Mouse (Mus musculus): ENCODE measurements around the gene Neurl3.

Gene Neurl3

GRCm38 (mm10) chr1:36298107-36298506 lies 23.6 kb upstream of the Neurl3 start:
- DNase-seq (ENCODE audit: low read depth, low spot score): no peak

GRCm38 (mm10) chr1:36296466-36297149 lies 22.1 kb upstream of the Neurl3 start:
- DNase-seq (ENCODE audit: low read depth, low spot score): no peak

- no peak for DNase-seq (ENCODE audit: low read depth, low spot score)
Observed at GRCm38 (mm10) chr1:36294402-36294801, 19.9 kb upstream of the Neurl3 start.

GRCm38 (mm10) chr1:36293470-36293869 lies 19.0 kb upstream of the Neurl3 start:
- DNase-seq (ENCODE audit: low read depth, low spot score): no peak

GRCm38 (mm10) chr1:36281849-36282248 lies 7.4 kb upstream of the Neurl3 start:
- DNase-seq (ENCODE audit: low read depth, low spot score): no peak

GRCm38 (mm10) chr1:36280938-36281337 lies 6.5 kb upstream of the Neurl3 start:
- DNase-seq (ENCODE audit: low read depth, low spot score): no peak

GRCm38 (mm10) chr1:36279202-36279601 lies 4.7 kb upstream of the Neurl3 start:
- DNase-seq (ENCODE audit: low read depth, low spot score): peak; percentile 70

- peak; percentile 59 for DNase-seq (ENCODE audit: low read depth, low spot score)
Observed at GRCm38 (mm10) chr1:36277267-36278060, 3.0 kb upstream of the Neurl3 start.

- no peak for DNase-seq (ENCODE audit: low read depth, low spot score)
Observed at GRCm38 (mm10) chr1:36275635-36276389, 1.3 kb upstream of the Neurl3 start.

- no peak for DNase-seq (ENCODE audit: low read depth, low spot score)
Observed at GRCm38 (mm10) chr1:36273288-36273687, 1.2 kb downstream of the Neurl3 start.

- no peak for DNase-seq (ENCODE audit: low read depth, low spot score)
Observed at GRCm38 (mm10) chr1:36272546-36272945, 1.9 kb downstream of the Neurl3 start.

GRCm38 (mm10) chr1:36271516-36272230 lies 2.8 kb downstream of the Neurl3 start:
- DNase-seq (ENCODE audit: low read depth, low spot score): no peak

GRCm38 (mm10) chr1:36270666-36271065 lies 3.8 kb downstream of the Neurl3 start:
- no peak for DNase-seq (ENCODE audit: low read depth, low spot score)

- no peak for DNase-seq (ENCODE audit: low read depth, low spot score)
Observed at GRCm38 (mm10) chr1:36269121-36269795, 5.2 kb downstream of the Neurl3 start.

GRCm38 (mm10) chr1:36267595-36267994 lies 6.9 kb downstream of the Neurl3 start:
- DNase-seq (ENCODE audit: low read depth, low spot score): no peak

GRCm38 (mm10) chr1:36266293-36266692 lies 8.2 kb downstream of the Neurl3 start:
- no peak for DNase-seq (ENCODE audit: low read depth, low spot score)

GRCm38 (mm10) chr1:36263833-36264488 lies 10.5 kb downstream of the Neurl3 start:
- DNase-seq (ENCODE audit: low read depth, low spot score): no peak

- no peak for DNase-seq (ENCODE audit: low read depth, low spot score)
Observed at GRCm38 (mm10) chr1:36261708-36262504, 12.6 kb downstream of the Neurl3 start.

GRCm38 (mm10) chr1:36260418-36260817 lies 14.1 kb downstream of the Neurl3 start:
- no peak for DNase-seq (ENCODE audit: low read depth, low spot score)

- DNase-seq (ENCODE audit: low read depth, low spot score): no peak
Observed at GRCm38 (mm10) chr1:36259281-36259680, 15.2 kb downstream of the Neurl3 start.

Measured in embryo, embryonic 11.5 days (tissue).